Mouse (Mus musculus): ENCODE results near the gene Ovol2. TPM values are rescaled to one million over a fixed set of nuclear protein-coding genes. Genes with fewer than 3 reads are reported as not detected.
"Not testable (repeated sequence)": the region's sequence is repeated elsewhere in the genome, so short reads cannot be mapped to it uniquely, and the experiment has no call there.

Gene Ovol2
- total and polyA plus RNA-seq, 3 experiments: 0.14 TPM; not detected in 2

- Histone ChIP-seq H3K27ac (no peak overlapping the region), H3K79me2 (replicated peaks; ENCODE audit: control insufficient read depth, insufficient read depth, low read length) (no peaks in the 10 kb centered on the region), H3K27me3 (ENCODE audit: control insufficient read depth, insufficient read depth, low read length) (no peaks in the 10 kb centered on the region), H3K4me3 (no peak overlapping the region), H3K36me3 (ENCODE audit: control insufficient read depth, insufficient read depth, low read length) (no peaks in the 10 kb centered on the region), H3K9ac (ENCODE audit: low read depth, low read length) (no peak overlapping the region), H3K4me1 (ENCODE audit: control insufficient read depth, insufficient read depth, low read length) (no peaks in the 10 kb centered on the region)
- 41% methylated on average over 4 of the region's 4 CpGs for WGBS
- no peak for DNase-seq
- intact Hi-C loops (cut with DNase I): no loop called here
- TF ChIP-seq EP300 (IDR thresholded peaks at IDR 0.05; ENCODE audit: insufficient read depth, low read depth, low read length): no peak
- TF ChIP-seq CTCF (IDR thresholded peaks at IDR 0.05): no peak
- TF ChIP-seq POLR2A (IDR thresholded peaks at IDR 0.05; ENCODE audit: insufficient read depth, low read depth, low read length): no peak
Observed at GRCm38 (mm10) chr2:144343158-144343557, 11.2 kb upstream of the Ovol2 start.

GRCm38 (mm10) chr2:144338149-144338548, 6.2 kb upstream of the Ovol2 start:
- H3K36me3 ChIP-seq (ENCODE audit: control insufficient read depth, insufficient read depth, low read length); DNase-seq; H3K79me2 ChIP-seq (replicated peaks; ENCODE audit: control insufficient read depth, insufficient read depth, low read length); H3K27ac ChIP-seq; intact Hi-C loops (cut with DNase I); H3K4me3 ChIP-seq; H3K9ac ChIP-seq (ENCODE audit: low read depth, low read length); H3K27me3 ChIP-seq (ENCODE audit: control insufficient read depth, insufficient read depth, low read length); H3K4me1 ChIP-seq (ENCODE audit: control insufficient read depth, insufficient read depth, low read length): not testable (repeated sequence)
- WGBS: 67% methylated on average over 6 of the region's 6 CpGs

- intact Hi-C loops (cut with DNase I): no loop called here
- TF ChIP-seq POLR2A (IDR thresholded peaks at IDR 0.05; ENCODE audit: insufficient read depth, low read depth, low read length): no peak
- H3K27ac ChIP-seq: no peak overlapping the region
- H3K4me1 ChIP-seq (ENCODE audit: control insufficient read depth, insufficient read depth, low read length): no peaks in the 10 kb centered on the region
- H3K36me3 ChIP-seq (ENCODE audit: control insufficient read depth, insufficient read depth, low read length): no peaks in the 10 kb centered on the region
- peaks cover 7% of the 10 kb centered on the region; the same call in 1 of the 2 replicates for H3K27me3 ChIP-seq (ENCODE audit: control insufficient read depth, insufficient read depth, low read length)
- no peaks in the 10 kb centered on the region for H3K79me2 ChIP-seq (replicated peaks; ENCODE audit: control insufficient read depth, insufficient read depth, low read length)
- no peak for DNase-seq
- H3K9ac ChIP-seq (ENCODE audit: low read depth, low read length): no peak overlapping the region
- no peak overlapping the region for H3K4me3 ChIP-seq
- 69% methylated on average over 8 of the region's 8 CpGs for WGBS
Observed at GRCm38 (mm10) chr2:144337701-144338100, 5.8 kb upstream of the Ovol2 start.

DNA sequence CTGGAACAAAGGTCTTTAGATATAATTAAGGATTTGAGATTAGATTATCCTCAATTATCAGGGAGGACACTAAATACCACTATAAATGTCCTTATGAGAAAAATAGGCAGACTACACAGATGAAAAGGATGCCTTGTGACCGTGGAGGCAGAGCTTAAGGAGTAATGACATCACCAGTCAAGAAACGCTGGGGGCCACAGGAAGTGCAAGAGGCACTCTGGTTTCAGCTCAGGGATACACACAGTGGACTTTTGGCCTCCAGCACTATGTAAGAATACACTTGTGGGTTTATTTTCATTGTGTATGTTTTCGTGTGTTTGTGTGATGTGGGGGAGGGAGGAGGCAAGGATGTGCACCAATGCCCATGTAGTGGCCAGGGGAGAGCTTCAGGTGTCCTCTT, 5.3 kb upstream of the Ovol2 start:
- intact Hi-C loops (cut with DNase I): no loop called here
- no peak for DNase-seq

GRCm38 (mm10) chr2:144333138-144333842, 1.3 kb upstream of the Ovol2 start:
- H3K4me3 ChIP-seq: no peak overlapping the region
- no peaks in the 10 kb centered on the region for H3K4me1 ChIP-seq (ENCODE audit: control insufficient read depth, insufficient read depth, low read length)
- TF ChIP-seq CTCF (IDR thresholded peaks at IDR 0.05) (0 out of 2 replicates have a peak, but pooled peaks have one; percentile 2), POLR2A (IDR thresholded peaks at IDR 0.05; ENCODE audit: insufficient read depth, low read depth, low read length) (no peak)
- H3K27ac ChIP-seq: no peak overlapping the region
- WGBS: 16% methylated on average over 28 of the region's 28 CpGs
- DNase-seq: no peak
- H3K79me2 ChIP-seq (replicated peaks; ENCODE audit: control insufficient read depth, insufficient read depth, low read length): no peaks in the 10 kb centered on the region
- peaks cover 27% of the 10 kb centered on the region for H3K27me3 ChIP-seq (ENCODE audit: control insufficient read depth, insufficient read depth, low read length)
- H3K36me3 ChIP-seq (ENCODE audit: control insufficient read depth, insufficient read depth, low read length): no peaks in the 10 kb centered on the region
- intact Hi-C loops (cut with DNase I): no loop called here
- H3K9ac ChIP-seq (ENCODE audit: low read depth, low read length): no peak overlapping the region

More for the DNA sequence above, 5.3 kb upstream of the Ovol2 start:
- TF ChIP-seq CTCF (IDR thresholded peaks at IDR 0.05) (no peak), POLR2A (IDR thresholded peaks at IDR 0.05; ENCODE audit: insufficient read depth, low read depth, low read length) (no peak), EP300 (IDR thresholded peaks at IDR 0.05; ENCODE audit: insufficient read depth, low read depth, low read length) (no peak)
- Histone ChIP-seq H3K27me3 (ENCODE audit: control insufficient read depth, insufficient read depth, low read length) (peaks cover 7% of the 10 kb centered on the region; the same call in 1 of the 2 replicates), H3K9ac (ENCODE audit: low read depth, low read length) (no peak overlapping the region), H3K27ac (no peak overlapping the region), H3K4me3 (no peak overlapping the region), H3K36me3 (ENCODE audit: control insufficient read depth, insufficient read depth, low read length) (no peaks in the 10 kb centered on the region), H3K4me1 (ENCODE audit: control insufficient read depth, insufficient read depth, low read length) (no peaks in the 10 kb centered on the region), H3K79me2 (replicated peaks; ENCODE audit: control insufficient read depth, insufficient read depth, low read length) (no peaks in the 10 kb centered on the region)
- WGBS: 48% methylated on average over 3 of the region's 3 CpGs

DNA sequence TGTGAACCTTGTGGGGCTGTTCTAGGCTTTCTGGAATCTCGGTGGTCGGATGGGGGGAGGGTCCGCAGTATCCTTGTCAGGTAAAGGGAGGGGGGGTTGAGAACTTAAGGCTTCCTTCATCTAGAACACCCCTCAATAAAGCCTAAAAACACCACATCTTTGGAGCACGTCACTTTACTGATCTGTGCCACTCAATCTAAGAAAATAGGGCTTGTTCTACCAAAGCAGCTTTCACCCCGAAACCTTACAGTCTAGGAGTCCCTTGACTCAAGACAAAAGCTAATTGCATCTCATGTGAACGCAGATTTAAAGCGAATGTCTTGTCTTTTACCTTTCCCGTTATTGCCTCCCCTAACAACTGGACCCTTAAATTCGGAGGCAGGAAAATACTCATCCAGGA, 540 bp upstream of the Ovol2 start:
- Histone ChIP-seq H3K9ac (ENCODE audit: low read depth, low read length) (no peak overlapping the region), H3K79me2 (replicated peaks; ENCODE audit: control insufficient read depth, insufficient read depth, low read length) (no peaks in the 10 kb centered on the region), H3K36me3 (ENCODE audit: control insufficient read depth, insufficient read depth, low read length) (no peaks in the 10 kb centered on the region), H3K27ac (no peak overlapping the region), H3K4me3 (no peak overlapping the region), H3K4me1 (ENCODE audit: control insufficient read depth, insufficient read depth, low read length) (no peaks in the 10 kb centered on the region), H3K27me3 (ENCODE audit: control insufficient read depth, insufficient read depth, low read length) (peaks cover 27% of the 10 kb centered on the region)
- intact Hi-C loops (cut with DNase I): no loop called here
- TF ChIP-seq CTCF (IDR thresholded peaks at IDR 0.05) (no peak), EP300 (IDR thresholded peaks at IDR 0.05; ENCODE audit: insufficient read depth, low read depth, low read length) (no peak), POLR2A (IDR thresholded peaks at IDR 0.05; ENCODE audit: insufficient read depth, low read depth, low read length) (no peak)
- WGBS: 12% methylated on average over 9 of the region's 9 CpGs
- no peak for DNase-seq

All from heart, adult 2 months (tissue).